Mouse (Mus musculus) WW6 (cell line): ENCODE data around the gene Angptl6.

ENCODE experiments used
- DNase-seq: peaks from one replicate; pipeline ENCODE4 v3.0.0-alpha.2; 2013; ENCODE audit warnings: low read depth, low spot score

Gene Angptl6

GRCm38 (mm10) chr9:20886563-20886962 lies 7.0 kb upstream of the Angptl6 start:
- DNase-seq, result no peak

- DNase-seq, result no peak
These were observed 839 bp downstream of the Angptl6 start for GRCm38 (mm10) chr9:20878710-20879065.

GRCm38 (mm10) chr9:20878041-20878709 lies 1.4 kb downstream of the Angptl6 start:
- DNase-seq, result peak; percentile 98

- DNase-seq, result no peak
These were observed 2.1 kb downstream of the Angptl6 start for GRCm38 (mm10) chr9:20877118-20878040.

GRCm38 (mm10) chr9:20876318-20877117 lies 3.0 kb downstream of the Angptl6 start:
- no peak for DNase-seq

- no peak for DNase-seq
These were observed 4.3 kb downstream of the Angptl6 start for GRCm38 (mm10) chr9:20875021-20875790.

- no peak for DNase-seq
These were observed 6.0 kb downstream of the Angptl6 start for GRCm38 (mm10) chr9:20873521-20873920.

GRCm38 (mm10) chr9:20872991-20873390 lies 6.5 kb downstream of the Angptl6 start:
- DNase-seq, result no peak

- no peak for DNase-seq
These were observed 9.0 kb downstream of the Angptl6 start for GRCm38 (mm10) chr9:20870211-20871173.

GRCm38 (mm10) chr9:20869246-20869645 lies 10.3 kb downstream of the Angptl6 start:
- no peak for DNase-seq

GRCm38 (mm10) chr9:20868448-20869001 lies 11.0 kb downstream of the Angptl6 start, which contains the start of gene A230050P20Rik:
Gene A230050P20Rik, plus strand, starts transcription at chr9:20868642.
- no peak for DNase-seq

- no peak for DNase-seq
These were observed 12.6 kb downstream of the Angptl6 start for GRCm38 (mm10) chr9:20866879-20867278.

- no peak for DNase-seq
These were observed 17.3 kb downstream of the Angptl6 start for GRCm38 (mm10) chr9:20862225-20862624.

- DNase-seq, result no peak
These were observed 17.7 kb downstream of the Angptl6 start for GRCm38 (mm10) chr9:20861821-20862220.

GRCm38 (mm10) chr9:20859926-20860325 lies 19.6 kb downstream of the Angptl6 start:
- no peak for DNase-seq

- no peak for DNase-seq
These were observed 22.4 kb downstream of the Angptl6 start for GRCm38 (mm10) chr9:20857131-20857530.

GRCm38 (mm10) chr9:20850179-20850578 lies 29.3 kb downstream of the Angptl6 start:
- no peak for DNase-seq

GRCm38 (mm10) chr9:20842670-20843069 lies 36.9 kb downstream of the Angptl6 start:
- no peak for DNase-seq

GRCm38 (mm10) chr9:20842211-20842610 lies 37.3 kb downstream of the Angptl6 start:
- DNase-seq, result no peak

GRCm38 (mm10) chr9:20838931-20839330 lies 40.6 kb downstream of the Angptl6 start:
- no peak for DNase-seq
